Mouse (Mus musculus): ENCODE results near the gene Sox6.

GRCm38 (mm10) chr7:115625956-115626355 lies 412.6 kb downstream of the Sox6 start:
- TF ChIP-seq CTCF (IDR thresholded peaks at IDR 0.05; ENCODE audit: borderline replicate concordance, insufficient read depth, low read length) (no peak), POLR2A (IDR thresholded peaks at IDR 0.05; ENCODE audit: low read depth, low read length) (no peak)

Measured in embryonic fibroblast, embryonic 13.5 days (primary cell).